Mouse (Mus musculus): ENCODE data around the gene Ube2c. TPM values are rescaled to one million over a fixed set of nuclear protein-coding genes. Genes with fewer than 3 reads are reported as not detected.
A peak's percentile ranks its signal among the peaks of the same experiment; 100 is the strongest.

Gene Ube2c
- polyA plus RNA-seq, 1 experiment from 2014 or later = 388 TPM

GRCm38 (mm10) chr2:164752454-164752853, 17.2 kb upstream of the Ube2c start:
- no peak overlapping the region for H3K9ac ChIP-seq (ENCODE audit: low read length)
- peaks cover 97% of the 10 kb centered on the region for H3K36me3 ChIP-seq (ENCODE audit: control insufficient read depth, insufficient read depth, low read length)
- H3K4me1 ChIP-seq (ENCODE audit: control insufficient read depth in 2 of 2, insufficient read depth in 2 of 2, low read length in 2 of 2) = peaks cover 9 to 23% of the 10 kb centered on the region in 2 experiments
- H3K27ac ChIP-seq (replicated peaks in 1 of 2; ENCODE audit: control insufficient read depth in 1 of 2, insufficient read depth in 1 of 2, low read depth in 2 of 2, low read length in 2 of 2) = no peak overlapping the region
- no peaks in the 10 kb centered on the region for H3K27me3 ChIP-seq (ENCODE audit: control insufficient read depth, insufficient read depth, low read length)
- 95% methylated on average over 2 of the region's 2 CpGs for WGBS
- no peaks in the 10 kb centered on the region for H3K9me3 ChIP-seq (ENCODE audit: control insufficient read depth, low read length)
- H3K4me2 ChIP-seq (ENCODE audit: low read length) = no peak overlapping the region
- H3K4me3 ChIP-seq (ENCODE audit: control insufficient read depth in 1 of 2, insufficient read depth in 1 of 2, low read depth in 1 of 2, low read length in 2 of 2) = no peak overlapping the region
- no peak for ATAC-seq (ENCODE audit: insufficient number of reproducible peaks, insufficient read depth, low FRiP score, low read depth)

GRCm38 (mm10) chr2:164754105-164754504, 15.6 kb upstream of the Ube2c start:
- Histone ChIP-seq H3K4me3 (ENCODE audit: control insufficient read depth in 1 of 2, insufficient read depth in 1 of 2, low read depth in 1 of 2, low read length in 2 of 2) (no peak overlapping the region), H3K27me3 (ENCODE audit: control insufficient read depth, insufficient read depth, low read length) (no peaks in the 10 kb centered on the region), H3K9ac (ENCODE audit: low read length) (peak overlapping the region; percentile 2; the same call in 1 of the 2 replicates), H3K9me3 (ENCODE audit: control insufficient read depth, low read length) (no peaks in the 10 kb centered on the region), H3K4me1 (ENCODE audit: control insufficient read depth in 2 of 2, insufficient read depth in 2 of 2, low read length in 2 of 2) (peaks cover 9 to 23% of the 10 kb centered on the region in 2 experiments), H3K4me2 (ENCODE audit: low read length) (no peak overlapping the region), H3K27ac (replicated peaks in 1 of 2; ENCODE audit: control insufficient read depth in 1 of 2, insufficient read depth in 1 of 2, low read depth in 2 of 2, low read length in 2 of 2) (peak overlapping the region; percentile 87 to 95), H3K36me3 (ENCODE audit: control insufficient read depth, insufficient read depth, low read length) (peaks cover 97% of the 10 kb centered on the region)
- ATAC-seq (ENCODE audit: insufficient number of reproducible peaks, insufficient read depth, low FRiP score, low read depth) = no peak
- 71% methylated on average over 11 of the region's 11 CpGs for WGBS

GRCm38 (mm10) chr2:164754800-164755199, 14.9 kb upstream of the Ube2c start:
- 33% methylated on average over 2 of the region's 2 CpGs for WGBS
- Histone ChIP-seq H3K36me3 (ENCODE audit: control insufficient read depth, insufficient read depth, low read length) (peaks cover 97% of the 10 kb centered on the region), H3K27ac (replicated peaks in 1 of 2; ENCODE audit: control insufficient read depth in 1 of 2, insufficient read depth in 1 of 2, low read depth in 2 of 2, low read length in 2 of 2) (peak overlapping the region; percentile 94 to 95), H3K4me3 (ENCODE audit: control insufficient read depth in 1 of 2, insufficient read depth in 1 of 2, low read depth in 1 of 2, low read length in 2 of 2) (no peak overlapping the region), H3K9me3 (ENCODE audit: control insufficient read depth, low read length) (no peaks in the 10 kb centered on the region), H3K9ac (ENCODE audit: low read length) (peak overlapping the region; percentile 64), H3K4me2 (ENCODE audit: low read length) (peak overlapping the region; percentile 47), H3K4me1 (ENCODE audit: control insufficient read depth in 2 of 2, insufficient read depth in 2 of 2, low read length in 2 of 2) (peaks cover 9 to 23% of the 10 kb centered on the region in 2 experiments), H3K27me3 (ENCODE audit: control insufficient read depth, insufficient read depth, low read length) (no peaks in the 10 kb centered on the region)
- ATAC-seq (ENCODE audit: insufficient number of reproducible peaks, insufficient read depth, low FRiP score, low read depth) = peak; percentile 79

GRCm38 (mm10) chr2:164757841-164758240, 11.9 kb upstream of the Ube2c start:
- H3K4me3 ChIP-seq (ENCODE audit: control insufficient read depth in 1 of 2, insufficient read depth in 1 of 2, low read depth in 1 of 2, low read length in 2 of 2) = no peak overlapping the region
- H3K36me3 ChIP-seq (ENCODE audit: control insufficient read depth, insufficient read depth, low read length) = peaks cover 100% of the 10 kb centered on the region
- H3K9ac ChIP-seq (ENCODE audit: low read length) = no peak overlapping the region
- no peak overlapping the region for H3K4me2 ChIP-seq (ENCODE audit: low read length)
- no peaks in the 10 kb centered on the region for H3K9me3 ChIP-seq (ENCODE audit: control insufficient read depth, low read length)
- no peak for ATAC-seq (ENCODE audit: insufficient number of reproducible peaks, insufficient read depth, low FRiP score, low read depth)
- peaks cover 11 to 27% of the 10 kb centered on the region in 2 experiments for H3K4me1 ChIP-seq (ENCODE audit: control insufficient read depth in 2 of 2, insufficient read depth in 2 of 2, low read length in 2 of 2)
- no peaks in the 10 kb centered on the region for H3K27me3 ChIP-seq (ENCODE audit: control insufficient read depth, insufficient read depth, low read length)
- no peak overlapping the region for H3K27ac ChIP-seq (replicated peaks in 1 of 2; ENCODE audit: control insufficient read depth in 1 of 2, insufficient read depth in 1 of 2, low read depth in 2 of 2, low read length in 2 of 2)
- 91% methylated on average over 11 of the region's 11 CpGs for WGBS

- no peak overlapping the region for H3K4me2 ChIP-seq (ENCODE audit: low read length)
- no peak overlapping the region for H3K9ac ChIP-seq (ENCODE audit: low read length)
- WGBS = 56% methylated on average over 1 of the region's 1 CpGs
- H3K27me3 ChIP-seq (ENCODE audit: control insufficient read depth, insufficient read depth, low read length) = no peaks in the 10 kb centered on the region
- peaks cover 100% of the 10 kb centered on the region for H3K36me3 ChIP-seq (ENCODE audit: control insufficient read depth, insufficient read depth, low read length)
- H3K27ac ChIP-seq (replicated peaks in 1 of 2; ENCODE audit: control insufficient read depth in 1 of 2, insufficient read depth in 1 of 2, low read depth in 2 of 2, low read length in 2 of 2) = no peak overlapping the region
- no peak for ATAC-seq (ENCODE audit: insufficient number of reproducible peaks, insufficient read depth, low FRiP score, low read depth)
- peaks cover 11 to 27% of the 10 kb centered on the region in 2 experiments for H3K4me1 ChIP-seq (ENCODE audit: control insufficient read depth in 2 of 2, insufficient read depth in 2 of 2, low read length in 2 of 2)
- no peak overlapping the region for H3K4me3 ChIP-seq (ENCODE audit: control insufficient read depth in 1 of 2, insufficient read depth in 1 of 2, low read depth in 1 of 2, low read length in 2 of 2)
- H3K9me3 ChIP-seq (ENCODE audit: control insufficient read depth, low read length) = no peaks in the 10 kb centered on the region
Measured at GRCm38 (mm10) chr2:164758692-164759091, 11.0 kb upstream of the Ube2c start.

GRCm38 (mm10) chr2:164760059-164760833, 9.5 kb upstream of the Ube2c start:
- Histone ChIP-seq H3K4me2 (ENCODE audit: low read length) (no peak overlapping the region), H3K27me3 (ENCODE audit: control insufficient read depth, insufficient read depth, low read length) (no peaks in the 10 kb centered on the region), H3K36me3 (ENCODE audit: control insufficient read depth, insufficient read depth, low read length) (peaks cover 93% of the 10 kb centered on the region), H3K27ac (replicated peaks in 1 of 2; ENCODE audit: control insufficient read depth in 1 of 2, insufficient read depth in 1 of 2, low read depth in 2 of 2, low read length in 2 of 2) (no peak overlapping the region), H3K9me3 (ENCODE audit: control insufficient read depth, low read length) (no peaks in the 10 kb centered on the region), H3K4me3 (ENCODE audit: control insufficient read depth in 1 of 2, insufficient read depth in 1 of 2, low read depth in 1 of 2, low read length in 2 of 2) (no peak overlapping the region), H3K9ac (ENCODE audit: low read length) (no peak overlapping the region), H3K4me1 (ENCODE audit: control insufficient read depth in 2 of 2, insufficient read depth in 2 of 2, low read length in 2 of 2) (peaks cover 6 to 14% of the 10 kb centered on the region in 2 experiments)
- WGBS = 72% methylated on average over 4 of the region's 4 CpGs
- no peak for ATAC-seq (ENCODE audit: insufficient number of reproducible peaks, insufficient read depth, low FRiP score, low read depth)

GRCm38 (mm10) chr2:164761502-164761901, 8.2 kb upstream of the Ube2c start:
- Histone ChIP-seq H3K4me3 (ENCODE audit: control insufficient read depth in 1 of 2, insufficient read depth in 1 of 2, low read depth in 1 of 2, low read length in 2 of 2) (no peak overlapping the region), H3K9me3 (ENCODE audit: control insufficient read depth, low read length) (no peaks in the 10 kb centered on the region), H3K9ac (ENCODE audit: low read length) (no peak overlapping the region), H3K4me2 (ENCODE audit: low read length) (no peak overlapping the region), H3K36me3 (ENCODE audit: control insufficient read depth, insufficient read depth, low read length) (peaks cover 93% of the 10 kb centered on the region), H3K27ac (replicated peaks in 1 of 2; ENCODE audit: control insufficient read depth in 1 of 2, insufficient read depth in 1 of 2, low read depth in 2 of 2, low read length in 2 of 2) (no peak overlapping the region), H3K27me3 (ENCODE audit: control insufficient read depth, insufficient read depth, low read length) (no peaks in the 10 kb centered on the region), H3K4me1 (ENCODE audit: control insufficient read depth in 2 of 2, insufficient read depth in 2 of 2, low read length in 2 of 2) (peaks cover 2 to 4% of the 10 kb centered on the region in 2 experiments; a peak in 2 of 4 replicates)
- 74% methylated on average over 2 of the region's 2 CpGs for WGBS
- ATAC-seq (ENCODE audit: insufficient number of reproducible peaks, insufficient read depth, low FRiP score, low read depth) = no peak

Measured in heart, embryonic 14.5 days (tissue).